Mouse (Mus musculus) neural tube, embryonic 13.5 days (tissue): Measurements from ENCODE around the gene Frmd4a. TPM values are rescaled to one million over a fixed set of nuclear protein-coding genes. Genes with fewer than 3 reads are reported as not detected.
"Not testable (repeated sequence)": the region's sequence is repeated elsewhere in the genome, so short reads cannot be mapped to it uniquely, and the experiment has no call there.

Source experiments
- ATAC-seq: fragments of 200-750 bp; cut with Nextera tagmentation; 2 replicates; pipeline ENCODE4 v1.8.0; 2017; ENCODE audit warnings: low read depth, mild to moderate bottlenecking, moderate TSS enrichment, moderate library complexity
- H3K27ac ChIP-seq: fragments of 300-500 bp; sonication (generic); replicated peaks from 2 replicates; pipeline ENCODE4 v1.5.1; 2015; ENCODE audit warnings: moderate library complexity, mild to moderate bottlenecking, inconsistent platforms
- H3K27me3 ChIP-seq: fragments of 300-500 bp; sonication (generic); 2 replicates; pipeline ENCODE4 v1.6.1; 2015; ENCODE audit warnings: mild to moderate bottlenecking, inconsistent platforms
- H3K36me3 ChIP-seq: fragments of 300-500 bp; sonication (generic); 2 replicates; pipeline ENCODE4 v1.6.1; 2015; ENCODE audit warnings: mild to moderate bottlenecking, inconsistent platforms
- H3K4me1 ChIP-seq: fragments of 300-500 bp; sonication (generic); replicated peaks from 2 replicates; pipeline ENCODE4 v1.6.1; 2015; ENCODE audit warnings: inconsistent platforms
- H3K4me2 ChIP-seq: fragments of 300-500 bp; sonication (generic); 2 replicates; pipeline ENCODE4 v1.6.1; 2015; ENCODE audit warnings: inconsistent platforms, mild to moderate bottlenecking, moderate library complexity
- H3K4me3 ChIP-seq: fragments of 300-500 bp; sonication (generic); 2 replicates; pipeline ENCODE4 v1.5.1; 2015; ENCODE audit warnings: mild to moderate bottlenecking, inconsistent platforms
- H3K9ac ChIP-seq: fragments of 300-500 bp; sonication (generic); 2 replicates; pipeline ENCODE4 v1.6.1; 2015; ENCODE audit warnings: moderate library complexity, mild to moderate bottlenecking, inconsistent platforms
- H3K9me3 ChIP-seq: fragments of 300-500 bp; sonication (generic); 2 replicates; pipeline ENCODE4 v1.6.1; 2016; ENCODE audit warnings: inconsistent platforms
- WGBS: fragments of 180-500 bp; shearing (Covaris S2); methylation state at CpG from one replicate; pipeline ENCODE4 v1.1.7; 2015; 5-methylcytosine and 5-hydroxymethylcytosine counted together
- polyA plus RNA-seq: library from polyadenylated mRNA; unstranded; fragments of >200 nt; fragmentation: Nextera tagmentation; extraction: Ambion mirVana; gene quantifications from 2 replicates; pipeline ENCODE4 v1.2.1, GENCODE M21; 2015

Gene Frmd4a
- polyA plus RNA-seq, 1 experiment from 2014 or later = 49.2 TPM

DNA sequence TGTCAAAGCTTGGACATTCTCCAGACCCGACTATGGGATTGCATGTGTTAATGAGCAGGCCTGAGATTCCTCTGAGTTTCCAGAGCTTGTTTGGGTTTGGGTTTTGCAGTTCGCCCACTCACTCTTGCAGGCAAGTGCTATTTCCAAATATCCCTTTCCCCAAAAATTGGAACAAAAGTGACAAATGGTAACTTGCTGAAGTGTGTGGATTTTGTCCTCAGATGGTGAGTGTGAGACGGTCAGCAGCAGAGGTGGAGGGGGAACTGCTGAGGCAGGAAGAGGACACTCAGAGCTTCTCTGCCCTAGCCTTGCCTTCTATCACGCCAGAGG lies 309.5 kb downstream of the Frmd4a start:
- Histone ChIP-seq H3K9ac (no peak overlapping the region), H3K4me1 (no peaks in the 10 kb centered on the region), H3K9me3 (no peaks in the 10 kb centered on the region), H3K27ac (no peak overlapping the region), H3K4me3 (no peak overlapping the region), H3K36me3 (no peaks in the 10 kb centered on the region), H3K27me3 (no peaks in the 10 kb centered on the region), H3K4me2 (no peak overlapping the region)
- ATAC-seq = no peak
- WGBS = 79% methylated on average over 4 of the region's 4 CpGs

DNA sequence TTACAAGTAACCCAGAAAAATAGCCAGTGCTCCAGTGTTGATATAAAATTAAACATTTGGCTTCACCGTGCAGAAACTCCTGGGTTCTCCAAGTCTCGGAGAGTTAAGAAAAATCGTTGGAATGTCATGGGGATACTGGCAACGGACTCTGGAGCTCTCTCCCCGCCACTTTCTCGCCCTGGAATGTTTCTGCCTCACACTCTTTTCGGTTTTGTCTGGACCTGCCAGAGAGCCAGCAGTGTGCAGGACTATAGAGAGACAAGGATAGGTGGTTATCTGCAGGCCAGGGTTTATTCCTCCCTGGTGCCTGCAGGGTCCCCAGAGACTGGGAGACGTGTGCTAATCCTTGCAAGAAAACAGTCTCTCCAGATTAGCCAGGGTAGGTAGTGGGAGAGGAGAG lies 314.9 kb downstream of the Frmd4a start:
- WGBS = 72% methylated on average over 8 of the region's 8 CpGs
- ATAC-seq = no peak
- H3K4me1 ChIP-seq = peaks cover 17% of the 10 kb centered on the region
- no peak overlapping the region for H3K27ac ChIP-seq
- H3K27me3 ChIP-seq = no peaks in the 10 kb centered on the region
- H3K4me3 ChIP-seq = no peak overlapping the region
- no peaks in the 10 kb centered on the region for H3K36me3 ChIP-seq
- no peak overlapping the region for H3K9ac ChIP-seq
- no peaks in the 10 kb centered on the region for H3K9me3 ChIP-seq
- no peak overlapping the region for H3K4me2 ChIP-seq

DNA sequence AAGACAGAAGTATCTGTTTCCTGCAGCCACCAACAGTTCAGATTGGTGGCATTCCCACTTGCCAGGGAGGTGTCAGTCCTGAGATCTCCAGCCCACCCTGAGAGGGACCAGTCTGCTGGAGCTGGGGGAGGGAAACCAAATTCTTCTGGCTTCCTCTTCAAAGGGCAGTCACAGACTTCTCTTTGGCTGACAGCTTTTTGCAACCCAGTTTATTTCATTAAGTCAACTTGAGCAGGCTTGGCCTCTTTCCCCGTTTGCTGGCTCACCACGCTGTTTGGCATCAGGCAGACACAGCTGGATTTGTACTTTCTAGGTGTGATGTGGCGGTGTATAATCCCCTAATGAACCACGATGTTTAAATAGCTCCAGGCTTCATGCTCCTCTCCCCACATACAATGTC lies 316.7 kb downstream of the Frmd4a start:
- Histone ChIP-seq H3K27me3 (no peaks in the 10 kb centered on the region), H3K36me3 (no peaks in the 10 kb centered on the region), H3K9me3 (no peaks in the 10 kb centered on the region), H3K27ac (0 out of 2 replicates have a peak overlapping the region, but pooled peaks have one; percentile 13), H3K9ac (no peak overlapping the region), H3K4me3 (no peak overlapping the region), H3K4me1 (peaks cover 24% of the 10 kb centered on the region), H3K4me2 (no peak overlapping the region)
- 35% methylated on average over 4 of the region's 4 CpGs for WGBS
- ATAC-seq = no peak

DNA sequence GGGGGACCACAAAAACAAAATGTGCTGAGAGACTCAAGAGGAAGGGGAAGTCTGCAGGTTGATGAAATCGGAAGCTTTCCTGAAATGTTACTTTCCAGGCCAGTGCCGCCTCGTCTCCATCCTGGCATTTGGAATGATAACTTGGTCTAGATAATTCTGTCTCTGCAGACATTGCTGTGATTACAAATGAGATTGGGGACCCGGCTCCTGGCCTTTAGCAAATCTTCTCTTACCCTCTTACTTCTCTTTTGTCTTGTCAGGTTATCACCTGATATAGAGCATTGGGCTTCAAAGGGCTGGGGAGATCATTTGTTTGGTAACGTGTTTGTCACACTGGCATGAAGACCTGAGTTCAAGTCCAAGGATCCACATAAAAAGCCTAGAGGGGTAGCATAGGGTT lies 317.4 kb downstream of the Frmd4a start:
- Histone ChIP-seq H3K27me3 (no peaks in the 10 kb centered on the region), H3K36me3 (no peaks in the 10 kb centered on the region), H3K9me3 (no peaks in the 10 kb centered on the region), H3K4me2 (no peak overlapping the region), H3K4me1 (peaks cover 31% of the 10 kb centered on the region), H3K27ac (no peak overlapping the region), H3K4me3 (no peak overlapping the region), H3K9ac (no peak overlapping the region)
- 87% methylated on average over 5 of the region's 5 CpGs for WGBS
- ATAC-seq = no peak

DNA sequence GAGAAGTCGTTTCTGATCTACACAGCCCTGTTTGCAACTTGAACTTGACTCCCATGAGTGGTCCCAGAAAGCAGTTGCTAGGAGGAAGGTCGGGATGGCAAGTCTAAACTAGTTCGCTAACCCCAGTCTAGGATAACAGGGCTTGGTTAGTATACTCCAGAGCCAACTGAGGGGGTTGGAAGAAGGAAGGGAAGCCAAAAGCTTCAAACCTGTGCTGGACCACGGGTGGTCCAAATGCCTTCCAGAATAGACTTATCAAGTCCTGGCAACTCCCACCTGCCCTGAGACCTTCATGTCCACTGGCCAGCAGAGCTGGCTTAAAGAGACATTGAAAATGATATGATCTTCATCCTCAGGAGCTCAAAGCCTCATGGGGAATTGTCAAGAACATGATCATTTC lies 318.4 kb downstream of the Frmd4a start:
- no peak overlapping the region for H3K4me3 ChIP-seq
- no peak for ATAC-seq
- no peak overlapping the region for H3K27ac ChIP-seq
- peaks cover 38% of the 10 kb centered on the region for H3K4me1 ChIP-seq
- no peaks in the 10 kb centered on the region for H3K36me3 ChIP-seq
- no peak overlapping the region for H3K9ac ChIP-seq
- no peaks in the 10 kb centered on the region for H3K27me3 ChIP-seq
- 71% methylated on average over 4 of the region's 4 CpGs for WGBS
- H3K4me2 ChIP-seq = no peak overlapping the region
- H3K9me3 ChIP-seq = no peaks in the 10 kb centered on the region

DNA sequence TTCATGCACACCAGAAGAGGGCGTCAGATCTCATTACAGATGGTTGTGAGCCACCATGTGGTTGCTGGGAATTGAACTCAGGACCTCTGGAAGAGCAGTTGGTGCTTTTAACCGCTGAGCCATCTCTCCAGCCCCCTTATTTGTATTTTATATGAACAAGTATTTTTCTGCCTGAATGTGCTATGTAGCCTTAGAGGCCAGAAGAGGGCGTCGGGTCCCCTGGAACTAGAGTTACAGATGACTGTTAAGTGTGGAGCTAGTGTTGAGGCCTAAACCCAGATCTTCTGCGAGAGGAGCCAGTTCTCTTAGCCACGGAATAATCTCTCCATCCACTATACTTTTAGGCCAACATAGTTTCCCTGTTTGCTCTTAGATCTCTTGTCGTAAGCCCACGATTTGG lies 320.8 kb downstream of the Frmd4a start:
- H3K27me3 ChIP-seq, H3K4me3 ChIP-seq, H3K36me3 ChIP-seq, ATAC-seq, H3K4me2 ChIP-seq, H3K9me3 ChIP-seq, H3K9ac ChIP-seq, H3K27ac ChIP-seq: not testable (repeated sequence)
- WGBS = 64% methylated on average over 8 of the region's 8 CpGs
- H3K4me1 ChIP-seq = peaks cover 38% of the 10 kb centered on the region

DNA sequence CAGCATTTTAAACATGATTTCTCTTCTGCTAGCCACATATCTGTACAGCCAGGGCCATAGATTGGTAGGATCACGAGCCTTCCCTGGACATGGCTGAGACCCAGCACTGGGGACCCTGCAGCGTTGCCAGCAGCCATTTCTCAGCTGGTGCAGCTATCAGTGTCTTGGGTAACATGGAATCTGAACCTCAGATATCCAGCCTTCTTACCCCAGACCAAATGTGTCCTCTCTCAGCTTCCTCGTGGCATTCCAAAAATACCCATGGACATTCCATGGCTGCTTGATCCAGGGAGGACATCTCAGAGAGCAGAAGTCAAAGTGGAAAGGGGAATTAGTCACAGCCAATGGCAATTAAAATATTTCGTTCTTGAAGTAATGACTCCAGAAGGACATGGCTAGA lies 321.6 kb downstream of the Frmd4a start:
- no peak for ATAC-seq
- H3K27ac ChIP-seq = no peak overlapping the region
- no peak overlapping the region for H3K9ac ChIP-seq
- H3K4me1 ChIP-seq = peaks cover 32% of the 10 kb centered on the region
- no peaks in the 10 kb centered on the region for H3K36me3 ChIP-seq
- no peak overlapping the region for H3K4me3 ChIP-seq
- 71% methylated on average over 4 of the region's 4 CpGs for WGBS
- H3K27me3 ChIP-seq = no peaks in the 10 kb centered on the region
- no peaks in the 10 kb centered on the region for H3K9me3 ChIP-seq
- H3K4me2 ChIP-seq = no peak overlapping the region

DNA sequence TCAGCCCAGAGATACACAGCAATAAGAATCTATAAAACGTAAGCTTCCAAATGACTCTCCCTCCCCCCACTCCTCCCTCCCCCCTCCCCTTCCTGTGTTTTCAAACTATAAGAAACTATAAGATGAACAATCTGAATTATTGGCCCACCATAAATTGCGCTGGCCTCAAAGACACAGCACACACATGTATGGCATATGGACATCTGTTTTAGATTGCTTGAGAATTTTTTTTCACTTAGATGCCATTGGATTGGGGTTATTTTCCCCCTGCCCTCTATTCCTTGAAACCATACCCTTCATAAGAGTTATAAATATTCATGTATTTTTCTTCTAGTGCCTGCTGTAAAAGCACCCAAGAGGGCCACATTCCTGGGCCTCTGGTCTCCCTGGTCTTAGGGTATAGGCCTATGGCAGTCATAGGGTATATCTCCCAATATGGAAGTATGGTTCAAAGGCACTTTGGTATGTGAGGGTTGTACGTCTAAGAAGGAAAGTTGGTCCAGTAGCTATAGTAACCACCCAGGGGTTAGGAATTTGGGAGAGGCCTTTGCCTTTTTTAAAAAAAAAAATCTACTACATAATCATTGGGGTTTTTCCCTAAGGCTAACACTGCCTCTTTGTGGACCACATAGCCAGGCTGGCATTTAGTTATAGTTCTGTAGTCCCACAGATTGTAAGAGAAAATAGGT lies 322.2 kb downstream of the Frmd4a start:
- Histone ChIP-seq H3K9ac (no peak overlapping the region), H3K4me3 (no peak overlapping the region), H3K4me1 (peaks cover 27% of the 10 kb centered on the region), H3K36me3 (no peaks in the 10 kb centered on the region), H3K9me3 (no peaks in the 10 kb centered on the region), H3K27ac (no peak overlapping the region), H3K27me3 (no peaks in the 10 kb centered on the region), H3K4me2 (no peak overlapping the region)
- WGBS = 50% methylated on average over 3 of the region's 3 CpGs
- no peak for ATAC-seq

DNA sequence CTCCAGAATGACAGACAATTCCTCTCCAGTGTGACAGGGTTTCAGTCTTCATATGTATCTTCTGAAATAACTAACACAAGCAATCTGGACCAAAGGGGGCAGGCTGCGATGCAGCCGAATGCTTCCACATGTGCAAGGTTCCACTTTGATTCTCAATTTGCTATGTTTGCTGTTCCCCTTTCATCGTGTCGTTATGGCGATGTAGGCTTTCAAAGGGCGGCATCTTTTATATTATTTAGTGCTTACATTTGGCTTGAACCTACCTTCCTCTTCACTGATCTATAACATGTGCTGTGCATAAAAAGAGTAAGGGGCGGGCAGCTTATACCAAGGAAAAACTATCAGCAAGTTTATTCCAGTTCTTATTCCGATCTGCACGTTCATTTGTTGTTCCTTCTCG lies 322.9 kb downstream of the Frmd4a start:
- H3K4me3 ChIP-seq = no peak overlapping the region
- peaks cover 27% of the 10 kb centered on the region for H3K4me1 ChIP-seq
- no peak overlapping the region for H3K9ac ChIP-seq
- H3K27me3 ChIP-seq = no peaks in the 10 kb centered on the region
- H3K9me3 ChIP-seq = no peaks in the 10 kb centered on the region
- ATAC-seq = no peak
- no peak overlapping the region for H3K27ac ChIP-seq
- H3K4me2 ChIP-seq = no peak overlapping the region
- no peaks in the 10 kb centered on the region for H3K36me3 ChIP-seq
- WGBS = 70% methylated on average over 10 of the region's 10 CpGs

DNA sequence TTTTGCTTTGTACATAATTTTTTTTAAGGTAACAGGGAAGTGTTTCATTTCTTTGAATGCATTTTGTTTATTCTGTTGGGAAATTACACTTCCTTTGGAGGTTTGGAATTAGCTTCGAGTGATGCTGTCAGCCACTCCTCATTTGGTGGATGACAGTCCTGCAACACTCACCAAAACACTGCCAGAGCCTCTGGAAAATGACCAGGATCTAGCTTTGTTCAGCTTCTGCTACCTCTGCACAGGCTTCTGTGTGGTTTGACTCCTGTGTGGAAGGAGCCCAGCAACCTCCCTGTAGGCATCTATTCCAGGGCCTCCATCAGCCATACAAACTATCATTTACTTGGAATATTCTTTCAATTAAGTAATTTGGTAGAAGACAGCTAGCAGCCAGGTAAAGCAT lies 323.6 kb downstream of the Frmd4a start:
- no peaks in the 10 kb centered on the region for H3K36me3 ChIP-seq
- WGBS = 69% methylated on average over 1 of the region's 1 CpGs
- H3K27ac ChIP-seq = 0 out of 2 replicates have a peak overlapping the region, but pooled peaks have one; percentile 3
- no peaks in the 10 kb centered on the region for H3K9me3 ChIP-seq
- H3K4me1 ChIP-seq = peaks cover 29% of the 10 kb centered on the region
- no peaks in the 10 kb centered on the region for H3K27me3 ChIP-seq
- no peak for ATAC-seq
- no peak overlapping the region for H3K4me2 ChIP-seq
- no peak overlapping the region for H3K4me3 ChIP-seq
- H3K9ac ChIP-seq = no peak overlapping the region

DNA sequence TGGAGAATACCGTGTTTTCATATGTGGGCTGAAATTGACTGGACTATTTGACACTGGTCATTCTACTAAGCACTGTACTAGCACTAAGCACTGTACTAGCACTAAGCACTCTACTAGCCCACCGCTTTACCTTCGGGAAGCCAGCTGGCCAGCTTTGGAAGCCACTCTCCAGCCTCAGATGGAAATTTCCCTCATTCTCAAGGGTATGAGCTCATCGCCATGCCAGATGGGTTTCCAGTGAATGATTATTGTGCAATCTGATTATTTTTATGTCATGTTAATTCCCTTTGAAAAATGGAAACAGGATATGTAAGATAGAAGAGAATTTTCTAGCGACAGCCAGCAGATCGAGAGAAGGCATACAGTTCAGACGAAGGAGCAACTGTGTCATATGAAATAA lies 324.5 kb downstream of the Frmd4a start:
- 73% methylated on average over 7 of the region's 7 CpGs for WGBS
- Histone ChIP-seq H3K9me3 (no peaks in the 10 kb centered on the region), H3K4me3 (no peak overlapping the region), H3K27ac (no peak overlapping the region), H3K9ac (no peak overlapping the region), H3K4me2 (no peak overlapping the region), H3K27me3 (no peaks in the 10 kb centered on the region), H3K4me1 (peaks cover 30% of the 10 kb centered on the region), H3K36me3 (no peaks in the 10 kb centered on the region)
- no peak for ATAC-seq

DNA sequence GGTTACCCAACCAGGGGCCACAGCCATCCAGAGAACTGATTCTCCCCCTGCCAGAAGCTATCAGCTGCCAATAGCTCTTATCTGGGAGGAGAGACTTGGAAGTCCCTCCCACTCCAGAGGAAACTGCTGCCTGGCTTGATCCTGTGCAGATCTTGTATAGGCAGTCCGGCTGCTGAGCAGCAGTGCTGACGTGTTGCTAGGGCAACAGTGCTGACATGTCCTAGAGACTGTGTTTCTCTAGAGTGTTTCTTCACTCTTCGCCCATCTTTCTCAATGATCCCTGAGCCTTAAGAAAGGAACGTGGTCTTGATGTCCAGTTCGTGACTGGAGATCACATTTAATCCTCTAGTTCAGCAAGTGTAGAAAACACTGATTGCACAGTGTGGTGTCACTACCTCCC lies 326.9 kb downstream of the Frmd4a start:
- no peak overlapping the region for H3K27ac ChIP-seq
- no peak overlapping the region for H3K9ac ChIP-seq
- H3K9me3 ChIP-seq = no peaks in the 10 kb centered on the region
- no peaks in the 10 kb centered on the region for H3K27me3 ChIP-seq
- no peaks in the 10 kb centered on the region for H3K36me3 ChIP-seq
- no peak overlapping the region for H3K4me2 ChIP-seq
- peaks cover 20% of the 10 kb centered on the region for H3K4me1 ChIP-seq
- no peak for ATAC-seq
- H3K4me3 ChIP-seq = no peak overlapping the region
- 85% methylated on average over 5 of the region's 5 CpGs for WGBS

DNA sequence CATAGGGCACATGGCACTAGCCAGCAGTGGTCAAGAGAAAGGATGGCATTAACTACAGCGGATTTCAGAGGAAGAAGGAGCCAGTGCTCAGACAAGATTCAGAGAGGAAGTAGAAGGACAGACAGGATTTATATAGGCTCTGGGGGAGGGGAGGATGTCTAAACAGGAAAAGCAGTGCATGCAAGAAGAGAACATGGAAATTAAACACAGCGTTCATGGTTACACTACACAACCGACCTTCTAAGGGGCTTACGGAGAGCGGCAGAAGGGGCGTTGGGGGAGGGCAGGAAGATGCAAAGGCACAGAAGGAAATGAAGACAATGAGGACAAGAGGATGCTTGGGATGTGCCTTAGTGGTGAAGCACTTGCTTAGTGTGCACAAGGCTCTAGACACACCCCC lies 328.7 kb downstream of the Frmd4a start:
- 75% methylated on average over 6 of the region's 6 CpGs for WGBS
- no peaks in the 10 kb centered on the region for H3K9me3 ChIP-seq
- no peak for ATAC-seq

More for the DNA sequence above, 328.7 kb downstream of the Frmd4a start:
- H3K27me3 ChIP-seq = no peaks in the 10 kb centered on the region
- H3K27ac ChIP-seq = 0 out of 2 replicates have a peak overlapping the region, but pooled peaks have one; percentile 18
- H3K9ac ChIP-seq = no peak overlapping the region
- no peak overlapping the region for H3K4me3 ChIP-seq
- H3K36me3 ChIP-seq = no peaks in the 10 kb centered on the region
- peaks cover 8% of the 10 kb centered on the region for H3K4me1 ChIP-seq
- H3K4me2 ChIP-seq = no peak overlapping the region
